Mouse (Mus musculus) C2C12 (cell line): Measurements from ENCODE around the gene Rabgef1.

ENCODE experiments used
- CTCF ChIP-seq: IDR thresholded peaks from one replicate; pipeline ENCODE4 v1.5.1; 2011; ENCODE audit not compliant: control insufficient read depth, insufficient read depth, insufficient read length
- MAX ChIP-seq: IDR thresholded peaks from one replicate; pipeline ENCODE4 v1.6.1; 2011; ENCODE audit warnings: mild to moderate bottlenecking, control low read depth
- MYOD1 ChIP-seq: IDR thresholded peaks from one replicate; pipeline ENCODE4 v1.6.1; 2011; ENCODE audit warnings: low read depth; ENCODE audit not compliant: control insufficient read depth, insufficient read length
- MYOG ChIP-seq: IDR thresholded peaks from one replicate; pipeline ENCODE4 v1.6.1; 2011; ENCODE audit not compliant: control insufficient read depth, insufficient read length; ENCODE audit errors: extremely low read depth

- TF ChIP-seq CTCF = no peak
- TF ChIP-seq MAX = no peak
- no peak for TF ChIP-seq MYOG
- TF ChIP-seq MYOD1 = no peak
Measured at GRCm38 (mm10) chr5:130216781-130217180, 45.2 kb downstream of the Rabgef1 start, which contains the start of gene Tmem248.
